Mouse (Mus musculus) olfactory bulb, adult 2 months (tissue): ENCODE data around the gene Ndufa13. TPM values are rescaled to one million over a fixed set of nuclear protein-coding genes. Genes with fewer than 3 reads are reported as not detected.
A peak's percentile ranks its signal among the peaks of the same experiment; 100 is the strongest.

Experiments
- H3K27ac ChIP-seq: fragments of 200-500 bp; 2 replicates; pipeline ENCODE4 v1.5.1; 2012; ENCODE audit warnings: low read depth, low read length; ENCODE audit not compliant: insufficient read depth
- H3K4me1 ChIP-seq: fragments of 200-500 bp; 2 replicates; pipeline ENCODE4 v1.6.1; 2012; ENCODE audit warnings: low read length; ENCODE audit not compliant: control insufficient read depth, insufficient read depth
- H3K4me3 ChIP-seq: fragments of 200-500 bp; 2 replicates; pipeline ENCODE4 v1.5.1; 2012; ENCODE audit warnings: mild to moderate bottlenecking, low read depth, low read length, moderate library complexity; ENCODE audit not compliant: insufficient read depth
- CTCF ChIP-seq: fragments of 200-500 bp; IDR thresholded peaks from 2 replicates; pipeline ENCODE4 v1.5.1; 2012; ENCODE audit warnings: low read depth, mild to moderate bottlenecking, low read length, moderate library complexity; ENCODE audit not compliant: insufficient read depth
- POLR2A ChIP-seq: fragments of 200-500 bp; IDR thresholded peaks from 2 replicates; pipeline ENCODE4 v1.6.1; 2012; ENCODE audit warnings: mild to moderate bottlenecking, low read depth, low read length, moderate library complexity; ENCODE audit not compliant: insufficient read depth
- WGBS: fragments of 180-500 bp; shearing (Covaris S2); methylation state at CpG from one replicate; pipeline ENCODE4 v1.1.7; 2018; 5-methylcytosine and 5-hydroxymethylcytosine counted together
- polyA plus RNA-seq: library from polyadenylated mRNA; stranded (reverse); fragments of >200 nt; gene quantifications from 2 replicates; pipeline ENCODE4 v1.2.4, GENCODE M21; 2012; ENCODE audit warnings: low replicate concordance; ENCODE audit not compliant: missing spikeins, insufficient read depth, insufficient read length

Gene Ndufa13
- polyA plus RNA-seq, 1 experiment, result not detected

DNA sequence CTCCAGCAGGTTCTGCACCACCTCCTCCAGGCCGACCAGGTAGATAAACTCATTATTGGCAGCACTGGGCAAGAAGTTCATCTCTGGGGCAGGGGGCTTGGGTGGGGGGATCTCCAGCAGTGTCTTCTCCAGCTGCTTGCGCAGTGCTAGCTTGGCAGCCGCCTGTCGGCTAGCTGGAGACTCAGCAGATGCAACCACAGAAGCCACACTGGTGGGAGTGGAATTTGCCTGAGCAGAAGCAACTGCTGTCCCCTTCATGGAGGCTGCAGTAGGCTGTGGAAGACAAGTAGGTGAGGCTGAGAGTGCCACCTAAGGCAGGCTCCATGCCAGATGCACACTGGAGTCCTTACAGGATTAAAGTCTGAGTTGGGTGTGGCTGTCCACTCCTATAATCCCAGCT is 12.2 kb upstream of the Ndufa13 start:
- Histone ChIP-seq H3K4me1 (peaks cover 44% of the 10 kb centered on the region), H3K27ac (no peak overlapping the region; the same call in 1 of the 2 replicates), H3K4me3 (no peak overlapping the region)
- no peak for TF ChIP-seq CTCF
- TF ChIP-seq POLR2A, result no peak
- WGBS, result 88% methylated on average over 4 of the region's 4 CpGs

DNA sequence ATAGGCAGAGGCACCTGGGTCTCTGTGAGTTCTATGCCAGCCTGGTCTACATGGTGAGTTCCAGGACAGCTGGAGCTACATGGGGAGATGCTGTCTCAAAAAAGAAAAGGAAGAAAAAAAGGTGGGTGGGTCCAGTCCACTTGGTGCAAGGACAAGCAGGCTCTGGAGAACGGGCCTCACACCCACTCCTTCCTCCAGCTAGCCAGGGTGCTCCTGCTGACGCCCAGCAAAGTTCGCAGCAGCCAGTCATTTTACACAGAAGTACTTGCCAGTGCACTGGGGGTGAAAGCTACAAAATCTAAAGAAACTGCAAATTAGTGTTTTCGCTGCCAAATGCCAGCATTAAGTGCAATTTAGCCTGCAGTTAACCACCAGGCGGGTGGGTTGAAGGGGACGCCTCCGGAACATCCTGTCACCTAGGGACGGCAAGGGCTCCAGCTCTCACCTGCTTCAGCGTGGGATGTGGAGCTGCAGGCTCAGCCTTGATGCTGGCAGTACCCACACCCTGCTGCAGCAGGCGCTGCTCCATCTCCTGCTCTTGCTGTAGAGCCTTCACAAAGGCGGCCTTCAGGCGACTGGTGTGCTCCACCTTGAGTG is 10.2 kb upstream of the Ndufa13 start:
- peak overlapping the region; percentile 71 for H3K27ac ChIP-seq
- WGBS, result 27% methylated on average over 12 of the region's 12 CpGs
- H3K4me1 ChIP-seq, result peaks cover 42% of the 10 kb centered on the region
- TF ChIP-seq POLR2A (no peak), CTCF (peak; percentile 26; the same call in 1 of the 2 replicates)
- H3K4me3 ChIP-seq, result no peak overlapping the region

DNA sequence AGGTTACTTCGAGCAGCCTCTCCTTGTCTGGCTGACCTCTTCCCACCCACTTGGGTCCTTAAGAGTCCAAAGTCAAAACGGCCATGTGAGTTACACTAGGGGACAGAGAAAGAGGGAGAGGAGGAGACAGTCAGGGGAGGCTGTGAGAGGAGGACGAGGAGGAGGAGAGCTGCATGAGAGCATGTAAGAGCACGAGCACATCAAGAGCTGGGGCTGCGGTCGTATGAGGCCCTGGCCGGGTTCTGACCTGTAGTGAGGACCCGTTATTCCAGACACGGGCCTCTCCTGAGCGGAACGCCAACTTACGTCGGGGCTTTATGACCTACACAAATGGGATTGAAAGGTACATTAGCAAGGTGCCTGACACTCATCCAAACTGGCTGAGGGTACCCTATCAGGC is 9.6 kb upstream of the Ndufa13 start:
- H3K4me1 ChIP-seq, result peaks cover 42% of the 10 kb centered on the region
- no peak overlapping the region for H3K4me3 ChIP-seq
- no peak overlapping the region for H3K27ac ChIP-seq
- WGBS, result 88% methylated on average over 13 of the region's 13 CpGs
- TF ChIP-seq POLR2A (no peak), CTCF (no peak)

DNA sequence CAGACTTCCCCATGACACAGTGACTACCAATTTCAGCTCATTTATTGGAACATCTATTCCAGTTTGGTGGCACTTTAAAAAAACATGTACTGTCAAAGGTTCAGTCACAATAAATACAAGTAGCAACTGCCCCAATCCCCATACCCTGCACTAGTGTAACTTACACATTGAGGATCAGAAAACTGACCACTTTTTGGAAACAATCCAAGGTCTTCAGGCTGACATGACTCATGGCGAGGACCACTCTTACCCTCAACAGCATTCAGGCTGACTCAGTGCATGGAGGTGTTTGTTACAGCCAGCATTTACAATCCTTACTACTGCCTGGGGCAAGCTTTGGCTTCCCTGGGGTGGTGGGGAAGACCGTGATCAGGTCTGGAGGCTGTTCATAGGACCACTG is 4.7 kb upstream of the Ndufa13 start:
- Histone ChIP-seq H3K27ac (no peak overlapping the region), H3K4me3 (no peak overlapping the region), H3K4me1 (peaks cover 20% of the 10 kb centered on the region)
- WGBS, result 78% methylated on average over 2 of the region's 2 CpGs
- TF ChIP-seq CTCF, result no peak
- TF ChIP-seq POLR2A, result no peak

DNA sequence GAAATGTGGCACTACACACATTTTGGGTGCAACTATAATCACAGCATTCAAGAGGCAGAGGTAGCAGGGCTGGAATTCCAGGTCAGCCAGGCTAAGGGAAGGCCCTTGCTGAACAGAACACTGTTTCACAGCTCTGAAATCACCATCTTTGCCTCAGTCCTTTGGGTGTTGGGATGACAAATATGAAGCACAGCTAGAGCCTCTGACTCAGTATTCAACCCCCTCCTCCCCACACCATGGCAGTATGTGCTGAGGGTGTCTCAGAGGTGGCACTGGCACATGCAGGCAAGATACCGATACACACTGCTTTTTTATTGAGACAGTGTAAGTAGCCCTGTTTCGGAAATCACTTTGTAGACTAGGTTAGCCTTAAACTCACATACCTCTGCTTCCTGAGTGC is 3.9 kb upstream of the Ndufa13 start:
- 66% methylated on average over 2 of the region's 2 CpGs for WGBS
- H3K4me1 ChIP-seq, result peaks cover 18% of the 10 kb centered on the region
- no peak overlapping the region for H3K27ac ChIP-seq
- TF ChIP-seq POLR2A, result no peak
- TF ChIP-seq CTCF, result no peak
- H3K4me3 ChIP-seq, result no peak overlapping the region

DNA sequence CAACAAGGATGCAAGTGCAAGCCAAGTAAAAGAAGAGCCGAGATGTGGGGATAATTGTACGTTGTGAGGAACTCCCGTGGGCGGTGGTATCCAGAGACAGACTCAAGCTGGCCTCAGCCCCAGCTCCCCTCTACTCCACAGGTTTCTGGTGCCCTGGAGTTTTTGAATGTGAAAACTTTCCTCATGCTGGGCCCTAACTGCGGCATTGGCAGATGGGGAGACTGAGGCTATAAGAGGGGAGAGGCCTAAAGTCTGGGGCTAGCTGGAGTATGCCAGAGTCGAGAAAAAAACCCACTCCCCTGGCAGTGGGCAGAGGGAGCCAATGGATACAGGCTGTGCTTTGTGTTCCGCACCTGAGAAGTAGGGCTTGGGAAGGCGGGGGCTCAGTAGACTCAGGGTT is 1.7 kb upstream of the Ndufa13 start:
- Histone ChIP-seq H3K27ac (no peak overlapping the region), H3K4me1 (peaks cover 23% of the 10 kb centered on the region), H3K4me3 (no peak overlapping the region)
- TF ChIP-seq POLR2A, result no peak
- TF ChIP-seq CTCF, result no peak
- 57% methylated on average over 8 of the region's 8 CpGs for WGBS

DNA sequence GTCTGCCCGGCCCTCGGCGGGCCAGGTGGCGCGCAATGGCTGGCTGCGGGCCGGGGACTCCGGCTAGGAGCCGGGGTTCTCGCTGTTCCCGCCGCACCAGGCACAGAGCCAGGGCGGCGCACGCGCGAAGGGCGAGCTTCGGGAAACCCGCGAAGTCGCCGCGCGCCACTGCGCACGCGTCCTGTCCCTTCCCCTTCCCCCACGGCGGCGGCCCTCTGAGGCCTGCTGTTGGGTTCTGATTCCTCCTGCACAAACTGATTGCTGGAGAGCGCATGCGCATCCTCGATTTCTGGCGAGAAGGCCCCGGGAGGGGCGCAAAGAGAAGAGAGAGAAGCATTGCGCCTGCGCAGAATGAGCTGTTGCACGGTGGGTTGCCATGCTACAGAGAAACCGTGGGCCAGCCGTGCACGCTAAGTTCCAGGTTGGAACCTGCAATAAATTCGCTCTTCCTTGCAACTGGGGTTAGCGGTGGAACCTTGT is 745 bp upstream of the Ndufa13 start:
- under 1% methylated on average over 45 of the region's 45 CpGs for WGBS
- H3K4me1 ChIP-seq, result peaks cover 24% of the 10 kb centered on the region
- H3K4me3 ChIP-seq, result peak overlapping the region; percentile 80
- TF ChIP-seq POLR2A, result peak; percentile 71; the same call in 1 of the 2 replicates
- no peak for TF ChIP-seq CTCF
- peak overlapping the region; percentile 68 for H3K27ac ChIP-seq

DNA sequence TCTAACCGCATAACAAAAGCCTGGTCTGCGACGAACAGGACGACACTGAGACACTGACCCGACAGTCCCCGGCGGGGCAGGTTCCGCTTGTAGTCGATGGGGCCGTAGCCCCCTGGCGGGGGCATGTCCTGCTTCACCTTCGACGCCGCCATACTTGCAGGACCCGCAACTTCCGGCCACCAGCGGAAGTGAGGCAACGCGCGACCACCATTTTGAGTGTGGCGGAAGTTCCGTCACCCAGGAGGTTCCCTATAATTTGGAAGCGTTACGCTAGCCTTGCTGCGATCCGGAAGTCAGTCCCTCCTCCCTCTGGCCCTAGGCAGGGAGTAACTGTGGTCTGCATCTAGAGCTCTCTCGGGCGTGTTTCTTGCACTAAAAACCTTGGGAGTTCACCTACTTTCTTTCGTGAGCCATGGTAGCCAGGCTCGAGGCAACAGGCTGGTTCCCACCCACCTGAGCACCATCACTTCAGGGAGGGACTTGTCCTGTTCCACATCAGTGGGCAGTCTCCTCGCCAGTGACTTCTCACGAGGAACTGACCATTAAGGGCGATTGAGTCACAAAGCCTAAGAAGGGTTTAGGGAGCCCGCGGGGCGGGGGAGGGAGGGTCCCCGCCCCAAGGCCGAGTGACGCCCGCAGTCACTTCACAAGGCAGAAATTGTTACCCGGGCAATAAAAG is 735 bp downstream of the Ndufa13 start:
- WGBS, result 1% methylated on average over 41 of the region's 41 CpGs
- Histone ChIP-seq H3K4me3 (peak overlapping the region; percentile 80), H3K27ac (peak overlapping the region; percentile 81), H3K4me1 (peaks cover 30% of the 10 kb centered on the region)
- TF ChIP-seq CTCF (peak; percentile 92), POLR2A (peak; percentile 77)

DNA sequence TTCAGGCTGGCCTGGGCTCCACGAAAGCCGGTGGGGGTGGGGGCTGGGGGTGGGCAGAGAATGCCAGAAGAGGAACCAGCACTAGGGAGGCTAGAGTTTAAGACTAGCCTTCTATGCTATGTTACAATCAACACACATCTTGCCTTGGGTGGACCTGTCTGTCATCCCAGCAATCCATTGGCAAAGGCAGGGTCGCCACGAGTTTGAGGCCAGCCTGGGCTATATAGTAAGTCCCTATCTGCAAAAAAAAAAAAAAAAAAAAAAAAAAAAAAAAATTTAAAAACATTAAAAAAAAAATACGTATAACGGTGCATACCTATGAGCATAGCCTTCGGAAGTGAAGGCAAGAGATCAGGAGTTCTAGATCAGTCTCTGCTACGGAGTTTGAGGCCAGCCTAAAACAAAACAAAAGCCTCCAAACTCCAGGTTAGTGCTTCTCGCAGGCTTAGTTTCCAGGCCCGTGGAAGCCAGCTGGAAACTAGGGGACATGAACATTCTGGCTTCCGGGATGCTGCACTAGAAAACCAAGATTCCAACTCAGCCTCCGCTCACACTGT is 1.4 kb downstream of the Ndufa13 start:
- WGBS, result 12% methylated on average over 12 of the region's 12 CpGs
- H3K4me3 ChIP-seq, result peak overlapping the region; percentile 80
- TF ChIP-seq CTCF (no peak), POLR2A (no peak)
- H3K27ac ChIP-seq, result peak overlapping the region; percentile 81
- H3K4me1 ChIP-seq, result peaks cover 36% of the 10 kb centered on the region
